Mouse (Mus musculus): ENCODE data around the gene Ccr10.
"Not testable (repeated sequence)": the region's sequence is repeated elsewhere in the genome, so short reads cannot be mapped to it uniquely, and the experiment has no call there.

Gene Ccr10

DNA sequence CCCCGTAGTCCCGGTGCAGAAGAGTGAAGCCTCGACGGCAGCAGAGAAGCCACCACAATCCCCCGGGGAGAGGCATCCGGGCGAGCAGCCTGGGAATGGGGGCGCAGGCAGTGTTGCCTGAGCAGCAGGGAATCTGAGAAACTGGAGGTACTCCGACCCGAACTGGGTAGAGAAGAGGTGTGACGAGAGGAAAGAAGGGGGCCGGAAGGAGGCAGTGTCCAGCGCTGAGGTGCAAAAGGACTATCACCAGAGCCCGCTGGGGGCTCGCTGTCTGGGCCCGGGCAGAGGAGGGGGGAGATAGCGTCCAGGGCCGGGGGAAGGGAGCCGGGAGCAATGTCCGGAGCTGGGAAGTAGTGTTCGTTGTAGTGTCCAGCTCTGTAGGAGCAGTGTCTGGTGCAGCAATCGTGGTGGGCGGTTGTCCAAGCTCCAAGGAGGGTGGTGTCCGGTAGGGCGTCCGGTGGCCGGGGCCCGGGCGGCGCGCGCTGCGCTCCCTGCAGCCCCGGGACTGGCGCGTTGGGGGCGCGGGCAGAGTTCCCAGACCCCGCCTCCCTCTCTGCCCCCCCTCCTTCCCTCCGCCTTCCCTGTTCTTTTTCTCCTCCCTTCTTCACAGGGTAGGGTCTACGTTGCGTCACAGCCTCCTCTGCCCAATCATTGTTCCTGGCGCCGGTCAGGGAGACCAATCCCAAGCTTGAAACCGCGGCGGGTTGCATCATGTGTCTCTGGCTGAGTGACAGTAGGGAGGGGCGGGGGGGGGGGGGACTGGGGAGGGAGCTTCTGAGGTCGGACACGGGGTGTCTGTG lies 4.2 kb downstream of the Ccr10 start, which contains the start of gene Plekhh3:
Gene Plekhh3 (minus strand): TSS at position 541 of the 800 bp plus-strand sequence.
- peak; percentile 79 to 82 for DNase-seq

DNA sequence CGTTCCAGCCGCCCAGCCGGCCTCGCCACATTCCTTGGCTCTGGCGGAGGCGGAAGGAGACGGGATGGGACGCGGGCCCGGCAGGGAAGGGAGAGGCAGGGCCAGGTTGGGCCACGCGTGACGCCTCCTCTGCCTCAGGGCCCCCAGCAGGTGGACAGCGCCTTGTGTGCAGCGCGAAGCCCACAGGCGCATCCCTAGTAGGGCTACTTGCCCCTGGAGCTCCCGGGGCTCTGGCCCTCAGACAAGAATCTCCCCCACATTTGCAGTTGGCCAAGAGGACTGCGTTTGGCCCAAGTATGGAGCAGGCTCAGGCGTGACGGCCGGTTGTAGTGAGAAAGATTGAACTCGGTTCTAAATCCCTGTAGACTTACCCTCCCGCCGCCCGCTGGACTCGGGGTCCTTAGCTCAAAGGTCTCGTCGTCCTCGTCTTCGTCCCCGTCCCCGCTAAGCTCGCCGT lies 4.9 kb downstream of the Ccr10 start, which contains the start of gene Cntnap1:
Gene Cntnap1 (plus strand): TSS at position 170 of the 457 bp plus-strand sequence.
- no peak for DNase-seq

DNA sequence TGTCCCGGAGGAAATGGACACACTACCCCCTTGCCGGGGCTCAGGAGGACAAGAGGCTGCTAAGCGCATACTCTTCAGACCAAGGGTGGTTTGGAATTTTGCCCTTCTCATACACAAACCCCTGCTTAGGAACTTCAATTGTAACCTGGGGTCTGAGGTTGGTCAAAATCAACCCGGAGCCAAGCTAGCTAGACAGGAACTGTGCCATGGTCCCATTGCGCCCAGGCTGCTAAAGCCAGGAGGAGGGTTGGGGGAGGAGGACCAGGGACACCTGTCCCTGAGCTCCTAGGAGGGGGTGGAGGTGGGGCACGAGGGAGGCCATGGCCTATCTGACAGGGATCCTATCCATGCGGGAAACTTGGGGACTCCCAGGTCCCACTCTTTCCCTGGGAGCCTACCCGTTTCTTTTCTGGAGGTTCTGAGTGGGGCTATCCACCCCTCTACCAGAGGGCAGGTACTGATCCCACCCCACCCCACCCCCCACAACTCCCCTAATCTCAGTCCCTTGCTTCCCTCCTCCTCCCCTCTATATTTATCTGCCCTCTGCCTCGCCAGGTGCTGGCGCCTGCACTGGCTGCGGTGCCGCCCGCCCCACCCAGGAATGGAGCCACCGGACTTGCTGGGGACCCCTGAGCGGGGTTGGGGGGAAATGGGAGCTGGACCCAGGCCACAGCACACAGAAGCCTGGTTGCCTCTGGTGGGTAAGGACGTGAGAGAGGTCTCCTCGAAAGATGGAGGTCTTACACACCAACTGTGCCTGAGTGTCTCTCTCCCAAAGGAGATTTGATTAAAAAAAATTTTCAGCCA lies 5.7 kb downstream of the Ccr10 start:
- DNase-seq = no peak

DNA sequence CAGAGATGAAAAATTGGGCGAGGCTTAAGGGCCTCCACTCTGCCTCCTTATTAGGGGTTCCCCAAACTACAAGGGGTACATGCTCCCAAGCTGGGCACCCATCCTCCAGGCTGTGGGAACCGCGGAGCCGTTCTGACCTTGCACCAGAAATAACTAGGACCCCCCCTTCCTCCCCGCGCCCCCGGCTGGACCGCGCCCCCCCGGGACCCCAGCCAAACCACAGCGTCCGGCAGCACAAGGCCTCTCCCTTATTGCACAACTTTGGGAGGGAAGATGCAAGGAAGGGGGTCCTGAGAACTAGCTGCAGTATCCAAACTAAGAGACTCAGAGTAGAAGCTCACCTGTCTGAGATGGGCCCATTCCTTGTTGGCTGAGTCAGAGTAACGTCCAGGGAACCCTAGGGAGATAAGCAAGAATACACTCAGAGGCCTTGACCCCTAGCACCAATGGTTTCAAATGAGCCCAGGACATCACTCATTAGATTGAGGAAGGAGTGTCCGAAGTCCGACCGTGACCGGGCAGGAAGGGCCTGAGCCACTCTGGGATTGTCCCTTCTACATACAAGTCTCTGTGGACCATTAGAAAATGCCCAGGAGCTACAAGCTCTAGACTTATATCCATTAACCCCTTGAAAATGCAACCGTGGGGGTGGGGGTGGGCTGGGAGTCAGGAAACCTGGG lies 6.8 kb downstream of the Ccr10 start:
- DNase-seq = no peak

DNA sequence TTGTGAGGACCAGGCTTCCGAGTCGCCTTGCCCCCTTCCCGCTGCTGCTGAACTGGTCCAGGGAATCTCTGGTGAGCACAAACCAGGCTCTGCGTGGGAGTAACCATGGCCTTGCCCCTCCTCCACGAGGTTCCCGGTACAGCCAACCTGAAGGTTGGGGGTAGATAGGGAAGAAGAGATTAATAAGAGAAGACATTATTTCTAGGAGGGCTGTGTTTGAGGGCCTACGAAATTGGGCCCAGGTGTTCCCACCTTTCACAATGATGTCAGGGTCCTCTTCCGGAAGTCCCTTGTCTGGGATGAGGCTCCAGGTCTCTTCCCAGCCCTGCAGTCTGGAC lies 7.3 kb downstream of the Ccr10 start:
- DNase-seq = no peak

DNA sequence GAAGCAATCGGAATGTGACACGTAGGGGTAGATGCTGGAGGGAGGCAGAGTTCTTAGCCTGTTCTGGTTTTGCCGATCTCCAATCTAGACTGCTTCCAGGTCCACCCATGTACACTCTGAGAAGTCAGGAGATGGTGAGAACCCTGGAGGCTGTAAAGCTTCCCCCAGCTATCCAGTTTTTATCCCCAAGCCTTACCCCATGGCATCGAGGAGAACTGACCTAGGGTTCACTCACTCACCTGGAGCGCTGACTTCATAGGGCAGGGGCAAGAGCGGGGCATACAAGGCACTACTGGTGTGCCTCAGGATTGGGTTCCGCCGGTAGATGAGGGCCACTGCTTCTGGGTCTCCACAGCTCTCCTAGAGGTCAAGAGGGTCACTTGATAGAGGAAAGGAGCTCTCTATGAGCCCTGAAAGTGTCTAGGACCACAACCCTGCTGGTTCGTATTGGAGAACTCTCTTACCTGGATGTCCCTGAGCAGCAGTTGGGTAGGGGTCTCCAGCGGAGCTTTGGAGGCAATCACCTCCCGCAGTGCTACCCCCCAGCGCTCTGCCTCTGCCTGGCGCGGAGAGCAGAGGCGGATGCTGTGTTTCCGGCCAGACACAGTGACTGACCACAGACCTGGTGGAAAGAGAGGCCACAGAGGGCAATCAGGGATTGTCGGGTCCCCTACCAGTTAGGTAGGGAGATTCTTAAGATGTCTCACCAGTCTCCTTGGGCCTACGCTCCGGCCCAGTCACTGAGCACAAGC lies 7.9 kb downstream of the Ccr10 start:
- no peak for DNase-seq

DNA sequence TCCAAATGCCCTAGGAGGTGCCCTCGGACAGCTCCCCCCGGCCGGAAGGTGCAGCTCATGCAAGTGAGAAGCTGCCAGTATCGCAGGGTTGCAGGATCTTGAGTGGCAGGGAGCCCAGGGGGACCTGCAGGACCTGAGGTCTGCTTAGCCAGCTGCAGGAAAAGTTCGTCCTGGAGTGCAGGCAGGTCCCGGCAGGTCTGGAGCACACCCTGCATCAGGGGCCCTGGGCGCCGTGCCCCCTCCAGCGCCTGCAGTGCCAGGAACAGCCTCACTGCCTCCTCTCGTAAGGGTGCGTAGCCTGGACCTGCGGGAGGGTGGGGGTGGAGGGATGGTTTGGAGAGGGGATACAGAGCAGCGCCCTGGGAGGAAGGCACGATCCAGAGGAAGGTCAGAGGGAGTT lies 8.9 kb downstream of the Ccr10 start:
- DNase-seq = no peak

DNA sequence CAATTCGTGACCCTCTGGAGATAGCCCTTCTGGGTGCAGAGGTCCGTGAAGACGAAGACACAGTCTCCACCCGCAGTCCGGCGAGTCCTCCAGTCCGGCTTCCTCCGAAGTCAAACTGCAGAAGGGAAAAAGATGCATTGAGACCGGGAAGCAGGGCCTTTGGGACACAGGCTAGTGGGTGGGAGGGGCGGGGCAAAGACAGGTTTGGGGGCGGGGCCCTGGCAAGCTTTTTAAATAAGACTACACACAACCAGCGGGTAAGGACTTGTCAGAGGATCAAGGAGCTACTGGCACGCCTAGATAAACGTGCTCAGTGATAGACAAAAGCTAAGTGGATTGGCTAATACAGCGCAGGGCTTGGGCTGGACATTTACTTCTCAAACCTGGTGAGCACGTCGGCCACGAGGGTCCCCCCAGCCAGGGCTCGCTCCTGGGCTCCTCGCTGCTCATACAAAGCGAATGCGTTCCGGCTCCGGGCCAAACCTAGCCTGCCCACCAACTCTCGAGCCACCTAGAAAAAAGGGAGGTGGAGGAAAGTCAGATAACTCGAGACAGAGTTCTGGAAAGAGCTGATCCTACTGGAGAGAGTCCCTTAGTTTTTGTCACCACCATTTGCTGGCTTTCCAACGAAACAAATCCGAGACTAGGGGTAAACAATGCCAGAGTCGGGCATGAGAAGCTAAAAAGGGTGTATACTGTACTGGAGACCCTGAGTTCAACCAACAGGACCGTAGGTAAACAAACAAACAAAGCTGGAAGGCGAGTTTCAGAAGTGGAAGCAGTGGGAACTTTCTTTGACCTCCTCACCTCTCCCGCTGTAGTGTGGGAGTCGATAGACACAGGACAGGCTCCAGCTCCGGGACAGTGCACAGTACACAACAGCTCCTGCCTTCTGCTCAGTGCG lies 10.3 kb downstream of the Ccr10 start:
- DNase-seq = no peak

DNA sequence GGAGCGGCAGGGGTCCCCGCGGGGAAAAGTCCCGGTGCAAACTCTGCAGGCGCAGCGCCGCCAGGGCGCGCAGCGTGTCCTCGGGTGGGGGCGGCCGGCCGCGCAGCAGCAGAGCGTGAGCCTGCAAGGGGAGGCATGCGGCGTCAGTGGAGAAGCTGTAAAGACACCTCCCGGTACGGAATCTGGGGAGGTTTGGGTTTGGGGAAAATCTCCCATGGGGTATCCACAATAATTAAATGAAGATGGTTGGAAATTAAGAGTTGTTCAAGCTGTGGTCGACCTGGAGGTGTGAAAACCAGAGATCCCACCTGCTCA lies 10.9 kb downstream of the Ccr10 start:
- no peak for DNase-seq

DNA sequence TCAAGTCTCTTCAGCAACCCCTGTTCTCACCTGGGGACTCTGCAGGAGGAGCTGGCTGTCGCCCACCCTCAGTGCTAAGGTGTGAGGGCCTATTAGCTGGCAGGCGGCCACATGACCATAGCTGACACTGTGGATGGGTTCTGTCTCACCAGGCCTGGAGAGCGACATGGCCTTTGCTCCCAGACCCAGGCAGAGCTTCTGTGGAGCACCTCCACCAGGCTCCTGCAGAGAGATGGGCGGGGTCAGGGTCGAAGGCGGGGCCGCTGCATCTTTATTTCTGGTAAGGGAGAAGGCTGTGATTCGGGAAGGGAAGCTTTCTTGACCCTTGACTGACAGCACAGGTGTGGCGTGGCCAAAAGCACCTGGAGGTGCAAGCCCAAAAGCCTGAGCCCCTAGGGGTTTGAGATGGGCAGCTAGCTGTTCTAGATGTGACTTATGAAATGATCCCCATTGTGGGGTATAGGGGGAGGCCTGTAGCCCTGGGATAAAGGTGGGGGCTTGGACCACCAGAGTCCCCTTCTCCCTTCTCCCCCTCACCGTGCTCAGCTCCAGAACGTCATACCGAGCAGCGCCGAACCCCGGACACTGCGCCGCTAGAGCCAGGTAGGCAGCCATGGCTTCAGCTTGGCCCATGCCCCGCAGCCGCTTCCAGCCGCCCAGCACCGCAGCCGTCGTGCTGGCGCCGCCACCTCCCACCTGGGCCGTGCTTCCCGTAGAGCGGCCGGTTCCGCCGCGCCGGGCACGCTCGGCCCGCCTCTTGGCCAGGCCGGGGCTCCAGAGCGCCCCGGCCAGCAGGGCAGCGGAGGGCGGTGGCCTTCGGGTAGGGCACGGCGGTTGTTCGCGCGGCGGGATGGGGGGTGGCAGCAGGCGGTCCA lies 11.5 kb downstream of the Ccr10 start:
- DNase-seq = no peak

DNA sequence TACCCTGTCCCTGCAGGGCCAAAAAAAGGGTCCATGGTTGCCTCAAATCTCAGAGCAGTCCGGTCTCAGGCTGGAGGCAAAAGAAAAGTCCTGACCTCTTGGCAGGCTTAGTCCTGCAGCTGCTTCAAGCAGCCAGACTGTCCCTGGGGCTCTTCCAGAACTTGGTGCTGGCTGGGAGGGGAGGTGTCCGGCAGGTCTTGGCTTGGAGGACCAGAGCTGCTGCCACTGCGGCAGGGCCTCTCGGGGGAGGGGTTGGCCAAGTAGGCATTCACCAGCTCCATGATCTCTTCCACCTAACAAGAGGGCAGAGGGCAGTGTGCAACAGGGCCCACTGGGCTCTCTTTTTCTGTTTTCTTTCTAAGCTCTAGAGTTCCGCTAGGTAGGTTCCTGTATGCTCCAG lies 12.5 kb downstream of the Ccr10 start:
- no peak for DNase-seq

DNA sequence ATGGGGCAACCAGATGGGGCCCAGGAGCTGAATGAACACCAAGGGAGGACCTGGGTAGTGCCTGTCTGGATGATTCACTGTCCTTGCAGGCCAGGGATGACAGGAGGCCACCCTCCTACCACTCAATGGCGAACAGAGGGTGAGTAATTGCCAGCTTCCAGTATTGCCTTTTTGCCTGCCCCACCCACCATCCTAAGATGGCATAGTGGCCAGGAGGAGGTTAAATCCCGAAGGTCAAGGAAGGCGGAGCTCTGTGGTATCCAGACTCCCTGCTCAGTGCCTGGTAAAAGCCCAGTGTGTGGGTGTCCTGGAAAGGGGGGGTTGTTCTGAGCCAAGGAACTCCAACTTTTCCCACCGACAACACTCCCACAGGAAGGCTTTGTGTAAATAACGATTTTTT lies 12.9 kb downstream of the Ccr10 start:
- no peak for DNase-seq

DNA sequence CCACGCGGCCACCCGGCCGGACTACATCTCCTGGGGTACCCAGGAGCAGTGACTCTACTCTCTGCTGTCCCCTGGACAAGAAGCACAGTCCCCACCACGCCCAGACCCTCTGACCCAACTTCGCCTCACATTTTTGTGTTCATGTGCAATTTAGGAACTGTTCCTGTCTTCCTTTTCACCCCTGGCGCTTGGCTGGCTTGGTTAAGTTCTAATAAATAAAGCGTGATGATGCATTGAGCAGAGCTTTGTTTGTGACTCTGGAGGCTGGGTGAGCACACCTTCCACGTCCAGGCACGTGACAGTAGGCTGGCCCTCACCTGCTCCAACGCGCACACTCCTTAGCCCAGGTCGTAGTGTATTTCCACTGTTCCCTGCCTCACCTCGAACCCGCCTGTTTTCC lies 13.7 kb downstream of the Ccr10 start:
- no peak for DNase-seq

DNA sequence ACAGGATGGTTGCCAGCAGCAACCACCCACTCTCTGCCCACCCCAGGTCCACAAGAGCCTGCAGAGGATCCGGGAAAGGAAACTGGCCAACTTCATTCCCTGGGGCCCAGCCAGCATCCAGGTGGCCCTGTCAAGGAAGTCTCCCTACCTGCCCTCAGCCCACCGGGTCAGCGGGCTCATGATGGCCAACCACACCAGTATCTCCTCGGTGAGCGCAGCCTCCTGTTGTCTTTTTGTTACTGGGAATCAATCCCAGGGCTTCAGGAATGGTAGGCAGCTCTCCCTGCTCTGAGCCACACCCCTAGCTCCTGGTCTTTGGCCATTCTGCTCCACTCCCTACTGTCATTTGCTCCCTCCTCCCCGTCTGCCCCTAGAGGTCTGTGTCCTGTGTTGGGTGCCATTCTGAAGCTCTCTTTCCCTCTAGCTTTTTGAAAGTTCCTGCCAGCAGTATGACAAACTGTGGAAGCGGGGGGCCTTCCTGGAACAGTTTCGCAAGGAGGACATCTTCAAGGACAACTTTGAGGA lies 14.2 kb downstream of the Ccr10 start:
- DNase-seq = not testable (repeated sequence)

DNA sequence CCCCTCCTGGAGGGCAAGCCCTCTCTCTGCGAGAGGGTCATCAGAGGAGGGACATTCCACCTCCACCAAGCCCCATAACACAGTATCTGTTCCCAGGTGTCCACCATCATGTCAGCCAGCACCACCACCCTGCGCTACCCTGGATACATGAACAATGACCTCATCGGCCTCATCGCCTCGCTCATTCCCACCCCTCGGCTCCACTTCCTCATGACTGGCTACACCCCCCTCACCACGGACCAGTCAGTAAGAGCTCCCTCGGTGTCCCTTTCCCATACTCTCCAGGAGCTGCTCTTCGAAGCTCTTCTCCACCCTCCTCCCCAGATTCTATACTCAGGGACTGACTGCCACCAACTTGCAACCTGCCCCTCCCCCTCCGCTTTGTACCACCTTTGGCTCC lies 15.1 kb downstream of the Ccr10 start:
- not testable (repeated sequence) for DNase-seq

DNA sequence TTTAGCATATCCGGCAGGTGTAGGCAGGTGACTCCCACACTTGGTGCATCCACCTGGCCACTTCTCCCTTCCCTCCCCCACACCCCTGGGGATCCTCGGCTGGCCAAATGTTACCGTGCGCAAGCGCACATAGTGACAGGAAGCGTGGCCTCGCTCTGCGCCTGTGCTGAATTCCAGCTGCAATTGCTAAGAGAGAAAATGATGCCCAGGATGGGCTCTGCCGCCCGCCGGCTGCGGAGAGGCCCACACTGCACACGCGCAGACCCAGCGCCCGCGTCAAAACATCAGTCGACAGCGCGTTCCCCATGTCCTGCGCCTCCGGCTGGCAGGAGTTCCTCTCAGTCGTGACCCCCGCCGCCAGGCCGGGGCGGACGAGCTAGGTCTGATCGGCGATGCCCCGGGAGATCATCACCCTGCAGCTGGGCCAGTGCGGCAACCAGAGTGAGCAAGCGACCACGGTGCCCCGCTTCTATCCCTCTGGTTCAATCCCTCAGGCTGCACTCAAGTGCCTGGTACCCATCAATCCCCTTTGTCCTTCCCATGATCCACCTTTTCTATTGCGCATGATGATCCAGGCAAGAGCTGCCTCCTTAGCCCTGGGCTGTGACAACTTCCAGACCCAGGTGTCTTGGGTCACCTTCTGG lies 19.4 kb downstream of the Ccr10 start, which contains the start of gene Tubg2:
Gene Tubg2 (plus strand): TSS at position 180 of the 644 bp plus-strand sequence.
- peak; percentile 68 to 72 for DNase-seq

DNA sequence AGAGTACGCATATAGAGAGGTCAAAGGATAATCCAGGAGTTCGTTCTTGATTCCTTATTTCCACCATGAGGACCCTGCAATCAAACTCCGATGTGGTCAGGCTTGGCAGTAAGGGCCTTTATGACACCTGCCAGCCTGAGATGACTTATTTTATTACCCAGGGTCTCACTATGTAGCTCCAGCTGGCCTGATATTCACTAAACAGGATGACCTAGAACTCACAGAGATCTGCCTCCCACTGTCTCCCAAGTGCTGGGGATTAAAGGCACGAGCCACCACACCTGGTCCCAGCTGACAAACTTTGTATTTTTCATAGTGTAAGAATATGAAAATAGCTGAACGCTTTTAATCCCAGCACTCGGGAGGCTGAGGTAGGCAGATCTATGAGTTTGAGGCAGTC lies 20.1 kb downstream of the Ccr10 start:
- DNase-seq = no peak

DNA sequence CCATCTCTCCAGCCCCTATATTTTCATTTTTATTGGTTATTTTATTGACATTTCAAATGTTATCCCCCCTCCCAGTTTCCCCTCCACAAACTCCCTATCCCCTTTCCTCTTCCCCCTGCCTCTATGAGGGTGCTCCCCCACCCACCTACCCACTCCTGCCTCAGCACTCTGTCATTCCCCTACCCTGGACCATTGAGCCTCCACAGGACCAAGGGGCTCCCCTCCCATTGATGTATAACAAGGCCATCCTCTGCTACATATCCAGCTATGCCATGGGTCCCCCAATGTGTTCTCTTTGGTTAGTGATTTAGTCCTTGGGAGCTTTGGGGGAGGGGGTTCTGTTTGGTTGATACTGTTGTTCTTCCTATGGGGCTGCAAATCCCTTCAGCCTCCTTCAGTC lies 20.6 kb downstream of the Ccr10 start:
- no peak for DNase-seq

DNA sequence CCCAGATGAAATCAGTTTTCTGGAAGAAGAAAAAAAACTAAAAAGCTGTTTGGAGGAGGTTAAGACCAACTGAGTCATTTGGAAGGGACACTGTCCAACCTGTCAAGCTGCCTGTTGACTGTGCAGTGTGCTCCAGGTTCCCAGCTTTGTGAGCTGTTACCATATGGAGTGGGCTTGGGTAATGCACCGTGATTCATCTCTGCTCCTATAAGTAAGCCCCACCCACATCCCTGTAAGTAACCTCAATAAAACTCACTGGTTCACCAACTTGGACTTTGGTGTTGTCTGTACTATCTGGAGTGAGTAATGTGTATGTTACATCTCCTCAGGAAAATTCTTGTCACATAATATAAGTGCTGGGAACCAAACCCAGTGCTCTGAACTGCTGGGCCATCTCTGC lies 22.4 kb downstream of the Ccr10 start:
- DNase-seq = no peak

DNA sequence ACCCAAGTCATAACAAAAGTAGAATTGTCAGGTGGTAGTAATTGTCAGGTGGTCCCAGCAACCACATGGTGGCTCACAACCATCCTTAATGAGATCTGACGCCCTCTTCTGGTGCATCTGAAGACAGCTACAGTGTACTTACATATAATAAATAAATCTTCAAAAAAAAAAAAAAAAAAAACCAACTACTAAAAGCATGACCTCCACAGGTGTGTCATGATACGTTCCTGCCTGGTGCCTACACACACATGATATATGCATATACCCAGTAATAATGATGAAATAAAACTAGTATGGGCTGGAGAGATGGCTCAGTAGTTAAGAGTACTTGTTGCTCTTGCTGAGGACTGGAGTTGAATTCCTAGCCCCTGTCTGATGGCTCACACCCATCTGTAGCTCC lies 24.2 kb downstream of the Ccr10 start:
- DNase-seq = no peak

Data from B cell, adult 2 months (primary cell).